Mouse (Mus musculus) thymus, adult 2 months (tissue): ENCODE measurements around the gene Gm37240. TPM values are rescaled to one million over a fixed set of nuclear protein-coding genes. Genes with fewer than 3 reads are reported as not detected.
A peak's percentile ranks its signal among the peaks of the same experiment; 100 is the strongest.

Experiments
- DNase-seq: peaks from one replicate; pipeline ENCODE4 v3.0.0; 2021
- H3K27ac ChIP-seq: fragments of 200-500 bp; 2 replicates; pipeline ENCODE4 v1.5.1; 2012; ENCODE audit warnings: low read length, control low read depth; ENCODE audit not compliant: control insufficient read depth, insufficient read depth
- H3K27me3 ChIP-seq: fragments of 200-500 bp; 2 replicates; pipeline ENCODE4 v1.6.1; 2012; ENCODE audit warnings: mild to moderate bottlenecking, low read length, moderate library complexity, mixed read lengths; ENCODE audit not compliant: control insufficient read depth, insufficient read depth
- H3K36me3 ChIP-seq: fragments of 200-500 bp; 2 replicates; pipeline ENCODE4 v1.6.1; 2012; ENCODE audit warnings: mild to moderate bottlenecking, low read length, moderate library complexity; ENCODE audit not compliant: control insufficient read depth, insufficient read depth
- H3K4me1 ChIP-seq: fragments of 200-500 bp; replicated peaks from 2 replicates; pipeline ENCODE4 v1.6.1; 2012; ENCODE audit warnings: low read length; ENCODE audit not compliant: control insufficient read depth, insufficient read depth
- H3K4me3 ChIP-seq: fragments of 200-500 bp; 2 replicates; pipeline ENCODE4 v1.5.1; 2012; ENCODE audit warnings: mild to moderate bottlenecking, low read length, control low read depth, moderate library complexity; ENCODE audit not compliant: control insufficient read depth, insufficient read depth
- CTCF ChIP-seq: fragments of 200-500 bp; IDR thresholded peaks from 2 replicates; pipeline ENCODE4 v1.5.1; 2012; ENCODE audit warnings: mild to moderate bottlenecking, control low read depth, low read length, moderate library complexity, borderline replicate concordance; ENCODE audit not compliant: control insufficient read depth, poor library complexity, insufficient read depth; ENCODE audit errors: extremely low read depth
- POLR2A ChIP-seq: fragments of 200-500 bp; IDR thresholded peaks from 2 replicates; pipeline ENCODE4 v1.6.1; 2012; ENCODE audit warnings: mild to moderate bottlenecking, low read length, control low read depth, moderate library complexity; ENCODE audit not compliant: control insufficient read depth, poor library complexity, insufficient read depth; ENCODE audit errors: extremely low read depth
- WGBS: fragments of 180-500 bp; shearing (Covaris S2); methylation state at CpG from one replicate; pipeline ENCODE4 v1.1.7; 2018; 5-methylcytosine and 5-hydroxymethylcytosine counted together
- polyA plus RNA-seq: library from polyadenylated mRNA; depleted of rRNA; stranded (reverse); fragments of >200 nt; gene quantifications from 2 replicates; pipeline ENCODE4 v1.2.3, GENCODE M21; 2012

Gm37240 gene
- polyA plus RNA-seq, 1 experiment: 7.0 TPM

DNA sequence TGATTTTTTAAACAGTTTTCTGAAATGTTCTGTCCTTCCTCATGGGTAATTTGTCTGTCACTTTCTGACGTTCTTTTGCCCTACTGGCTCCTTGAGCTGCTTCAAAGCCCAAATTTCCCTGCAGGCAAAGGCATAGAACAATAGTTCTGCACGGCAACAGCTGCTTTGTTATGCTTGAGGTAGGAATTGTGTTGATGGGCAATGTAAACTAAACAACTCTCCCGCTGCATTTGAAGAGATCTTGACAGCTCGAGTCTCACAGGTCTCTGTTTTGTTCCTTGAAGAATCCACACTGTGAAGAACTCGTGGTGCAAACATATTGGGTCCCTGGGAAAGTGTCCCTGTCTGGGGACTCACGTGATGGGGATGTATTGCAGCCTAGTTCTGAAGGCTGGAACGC is 746.8 kb downstream of the Gm37240 start:
- Histone ChIP-seq H3K27ac (no peak overlapping the region), H3K4me1 (no peaks in the 10 kb centered on the region), H3K4me3 (no peak overlapping the region), H3K36me3 (no peaks in the 10 kb centered on the region), H3K27me3 (no peaks in the 10 kb centered on the region)
- TF ChIP-seq CTCF (no peak), POLR2A (no peak)
- DNase-seq: no peak
- WGBS: 84% methylated on average over 7 of the region's 7 CpGs

DNA sequence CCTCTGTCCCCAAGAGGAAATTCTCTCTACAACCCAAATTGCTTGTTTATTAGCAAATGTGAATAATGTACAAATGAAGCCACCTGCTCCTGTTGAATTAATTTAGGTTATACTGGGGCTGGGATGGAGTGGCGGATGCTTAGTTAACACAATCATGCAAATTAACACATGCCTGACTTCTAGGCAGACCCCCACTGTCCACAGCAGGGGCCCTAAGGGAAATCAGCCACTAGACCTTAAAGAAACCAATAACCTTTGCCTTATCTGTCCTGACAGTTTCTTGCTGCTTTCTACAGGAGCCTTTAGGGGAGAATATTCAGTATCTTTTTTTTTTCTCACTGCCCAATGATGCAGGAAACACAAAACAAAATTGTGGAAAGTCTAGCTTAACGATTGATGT is 748.9 kb downstream of the Gm37240 start:
- WGBS: 88% methylated on average over 2 of the region's 2 CpGs
- TF ChIP-seq POLR2A: no peak
- no peak for TF ChIP-seq CTCF

DNA sequence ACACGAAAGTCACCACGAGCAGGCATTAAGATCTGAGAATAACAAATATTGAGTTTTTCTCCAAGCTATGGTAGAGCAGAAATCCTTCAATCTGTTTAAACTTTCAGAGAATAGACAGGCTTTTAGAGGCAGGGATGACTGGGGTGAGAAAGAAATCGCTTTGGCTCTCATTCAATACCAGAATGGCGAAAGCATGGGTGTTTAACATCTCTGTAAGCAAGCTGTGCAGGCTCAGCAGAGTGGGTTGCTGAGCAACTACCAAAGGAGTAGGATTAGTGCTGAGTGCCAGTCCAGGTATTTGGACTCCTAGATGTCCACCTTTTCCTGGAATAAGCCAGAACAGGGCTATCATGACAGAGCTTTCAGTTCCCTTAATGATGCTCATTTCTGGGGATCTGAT is 753.8 kb downstream of the Gm37240 start:
- no peak overlapping the region for H3K4me3 ChIP-seq
- no peaks in the 10 kb centered on the region for H3K27me3 ChIP-seq
- H3K27ac ChIP-seq: no peak overlapping the region
- WGBS: 96% methylated on average over 4 of the region's 4 CpGs
- no peak for TF ChIP-seq CTCF
- no peak for TF ChIP-seq POLR2A
- no peaks in the 10 kb centered on the region for H3K4me1 ChIP-seq
- H3K36me3 ChIP-seq: no peaks in the 10 kb centered on the region
- no peak for DNase-seq

More for the DNA sequence above, 748.9 kb downstream of the Gm37240 start:
- Histone ChIP-seq H3K27ac (no peak overlapping the region), H3K4me3 (no peak overlapping the region), H3K4me1 (no peaks in the 10 kb centered on the region), H3K36me3 (no peaks in the 10 kb centered on the region), H3K27me3 (no peaks in the 10 kb centered on the region)
- DNase-seq: no peak

DNA sequence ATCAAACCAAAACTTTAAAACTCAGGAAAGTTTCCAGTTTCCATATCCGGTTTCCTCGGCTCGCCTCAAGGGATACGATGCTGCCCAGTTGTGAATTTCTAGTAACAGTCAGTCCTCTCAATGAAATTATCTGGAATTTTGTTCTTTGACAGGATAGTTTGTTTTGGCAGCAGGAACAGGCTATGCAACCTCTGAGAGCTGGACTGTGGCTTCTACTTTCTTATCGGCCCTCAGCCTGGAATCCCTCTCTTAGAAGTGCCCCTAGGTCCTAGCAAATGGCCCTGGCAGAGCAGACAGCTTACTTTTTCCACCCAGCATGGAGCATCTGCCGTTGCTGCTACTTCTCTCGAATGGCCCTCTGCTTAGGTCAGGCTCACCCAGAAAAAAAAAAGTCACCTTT is 755.4 kb downstream of the Gm37240 start:
- Histone ChIP-seq H3K36me3 (no peaks in the 10 kb centered on the region), H3K27ac (no peak overlapping the region), H3K4me1 (peaks cover 5% of the 10 kb centered on the region), H3K27me3 (no peaks in the 10 kb centered on the region), H3K4me3 (no peak overlapping the region)
- whole genome bisulfite sequencing: 93% methylated on average over 7 of the region's 7 CpGs
- TF ChIP-seq CTCF: no peak
- no peak for DNase-seq

DNA sequence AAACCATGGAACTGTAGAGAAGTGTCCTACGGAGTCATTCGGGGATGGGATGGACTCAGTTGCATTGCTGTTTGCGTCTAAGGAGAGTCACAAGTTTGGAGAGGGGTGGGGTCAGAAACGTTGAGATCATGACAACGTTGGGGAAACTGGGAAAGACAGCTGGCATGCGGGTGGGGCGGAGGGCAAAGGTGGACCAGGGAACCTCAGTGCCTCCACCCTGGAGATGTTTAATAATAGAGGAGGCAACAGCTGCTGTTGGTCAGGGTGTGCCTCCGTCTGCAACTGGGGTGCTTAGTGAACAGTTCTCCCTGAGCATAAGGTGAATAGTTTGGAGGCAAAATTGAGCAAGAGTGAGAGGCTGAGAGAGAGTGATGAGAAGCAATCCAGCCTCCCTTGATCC is 758.8 kb downstream of the Gm37240 start:
- TF ChIP-seq CTCF: no peak
- no peaks in the 10 kb centered on the region for H3K36me3 ChIP-seq
- H3K27me3 ChIP-seq: no peaks in the 10 kb centered on the region
- no peak for DNase-seq
- peaks cover 16% of the 10 kb centered on the region for H3K4me1 ChIP-seq
- no peak overlapping the region for H3K27ac ChIP-seq
- 93% methylated on average over 8 of the region's 8 CpGs for WGBS
- no peak overlapping the region for H3K4me3 ChIP-seq

DNA sequence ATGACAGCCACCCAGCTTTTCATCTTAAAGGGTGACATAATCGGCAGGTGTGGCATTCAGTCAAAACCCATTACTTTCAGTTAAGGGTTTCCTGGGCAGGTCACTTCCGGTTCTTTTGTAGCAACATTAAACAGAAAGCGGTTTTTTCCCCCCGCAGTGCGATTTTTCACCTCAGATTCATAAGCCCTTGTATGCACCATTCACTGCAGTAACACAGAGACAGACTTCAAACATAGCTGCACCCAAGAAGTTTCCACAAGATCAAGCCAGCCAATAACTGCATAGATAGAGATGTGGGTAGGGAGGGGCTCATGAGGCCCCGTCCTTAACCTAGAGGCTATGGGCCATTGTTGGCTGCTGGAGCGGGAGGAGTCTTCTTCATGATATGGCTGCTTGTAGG is 760.3 kb downstream of the Gm37240 start:
- Histone ChIP-seq H3K4me1 (peaks cover 16% of the 10 kb centered on the region), H3K4me3 (no peak overlapping the region), H3K36me3 (no peaks in the 10 kb centered on the region), H3K27me3 (no peaks in the 10 kb centered on the region), H3K27ac (peak overlapping the region; percentile 73)
- TF ChIP-seq CTCF (no peak), POLR2A (no peak)
- DNase-seq: peak; percentile 42
- WGBS: 4% methylated on average over 7 of the region's 7 CpGs

DNA sequence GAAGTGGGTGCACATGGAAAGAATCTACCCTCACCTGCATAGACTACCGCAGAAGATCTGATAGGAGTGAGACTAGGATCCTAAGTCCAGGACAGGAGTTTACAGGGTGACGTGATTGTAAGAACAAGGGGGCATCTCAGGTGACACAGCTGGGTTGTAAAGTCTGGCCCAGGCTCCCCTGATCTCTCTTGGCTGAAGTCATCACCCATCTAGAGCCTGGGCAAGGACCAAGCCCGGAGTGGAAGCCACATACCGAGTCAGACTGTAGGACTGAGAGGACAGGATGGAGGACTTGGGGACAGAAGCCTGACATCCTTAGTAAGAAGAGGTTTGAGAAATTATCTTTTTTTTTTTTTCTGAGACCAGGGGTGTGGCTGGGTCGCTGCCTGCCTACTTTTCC is 761.8 kb downstream of the Gm37240 start:
- no peaks in the 10 kb centered on the region for H3K27me3 ChIP-seq
- no peaks in the 10 kb centered on the region for H3K36me3 ChIP-seq
- H3K27ac ChIP-seq: no peak overlapping the region
- DNase-seq: no peak
- no peak for TF ChIP-seq CTCF
- no peak for TF ChIP-seq POLR2A
- 89% methylated on average over 5 of the region's 5 CpGs for WGBS
- no peak overlapping the region for H3K4me3 ChIP-seq
- peaks cover 16% of the 10 kb centered on the region for H3K4me1 ChIP-seq
